Comparison of ENCODE assay signal across 11 mouse cellular contexts in the genomic region with DNA sequence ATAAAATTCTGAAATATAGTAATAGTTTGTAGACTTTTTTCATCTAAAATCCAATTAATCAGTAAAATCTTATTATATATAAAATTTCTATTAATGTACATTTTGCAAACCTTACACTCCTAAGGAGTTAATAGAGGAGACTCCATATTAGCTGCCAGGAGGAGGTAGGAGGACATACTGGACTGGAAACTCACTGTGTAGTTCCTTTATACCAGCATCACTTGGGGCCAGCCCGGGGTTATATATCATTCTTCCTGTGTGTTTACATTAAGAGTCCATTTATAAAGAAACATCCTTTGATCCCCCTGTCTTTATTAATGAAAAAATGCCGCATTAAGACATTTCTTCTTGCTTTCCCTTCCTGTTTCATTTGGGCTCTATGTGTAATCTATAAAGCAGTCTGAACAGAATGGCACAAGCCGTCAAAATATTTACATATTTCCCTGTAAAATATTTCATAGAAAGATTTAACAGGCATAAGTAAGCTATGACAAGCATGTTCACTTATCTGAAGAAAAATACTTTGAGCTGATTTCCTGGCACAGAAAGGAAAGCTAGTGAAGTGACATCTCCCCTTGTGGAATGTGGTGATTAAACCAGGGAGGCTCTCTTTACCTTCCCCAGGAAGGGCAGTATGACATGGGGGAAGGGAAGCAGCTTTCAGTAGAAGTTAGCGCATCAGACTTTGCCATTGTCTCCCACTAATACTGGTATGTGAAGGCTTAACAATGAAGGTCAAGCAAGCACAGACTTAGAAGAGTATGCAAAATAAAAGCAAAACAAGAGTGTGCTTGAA.
A peak's percentile ranks its signal among the peaks of the same experiment; 100 is the strongest.
DNase-seq lines count a peak whose midpoint lies in the region; ATAC-seq lines count a peak whose summit lies in the region.
"Had no signal": no experiment of that assay in that cellular context is flagged by ENCODE, and none has a peak within 500 bp of the region (broad histone marks: within the 10 kb centered on the region; RNA-seq: fewer than 3 reads in every experiment).

No protein-coding gene starts in this region.

- peak overlapping the region; percentile 30; the same call in 1 of the 2 replicates for H3K4me2 ChIP-seq in heart, embryonic 16.5 days (ENCODE audit: low read depth, low read length)
- H3K4me2 ChIP-seq in intestine, embryonic 16.5 days (ENCODE audit: low read depth, low read length), result no peak overlapping the region
- H3K4me2 ChIP-seq in hindbrain, embryonic 14.5 days (replicated peaks), result no peak overlapping the region
- H3K4me2 ChIP-seq: forebrain, embryonic 15.5 days; liver, embryonic 13.5 days had no signal

- ATAC-seq in heart, embryonic 16.5 days (replicated peaks; ENCODE audit: extremely low read depth, insufficient read depth, low FRiP score), result peak; percentile 86
- ATAC-seq in intestine, embryonic 16.5 days, result peak; percentile 53; the same call in 1 of the 2 replicates
- ATAC-seq in hindbrain, embryonic 14.5 days (ENCODE audit: low FRiP score), result no peak
- ATAC-seq: forebrain, embryonic 15.5 days had no signal

- no peak overlapping the region for H3K4me3 ChIP-seq in heart, embryonic 16.5 days (ENCODE audit: low read length)
- H3K4me3 ChIP-seq in intestine, embryonic 16.5 days (ENCODE audit: low read length), result no peak overlapping the region
- H3K4me3 ChIP-seq in midbrain, embryonic 10.5 days, result no peak overlapping the region
- H3K4me3 ChIP-seq in hindbrain, embryonic 14.5 days (replicated peaks; ENCODE audit: low read length), result no peak overlapping the region
- H3K4me3 ChIP-seq: forebrain, embryonic 15.5 days; liver, embryonic 13.5 days had no signal

- H3K9me3 ChIP-seq in heart, embryonic 16.5 days (replicated peaks; ENCODE audit: control insufficient read depth, low read length), result peaks cover 2% of the 10 kb centered on the region; the same call in 1 of the 2 replicates
- H3K9me3 ChIP-seq in intestine, embryonic 16.5 days (ENCODE audit: control insufficient read depth, low read length), result no peaks in the 10 kb centered on the region
- no peaks in the 10 kb centered on the region for H3K9me3 ChIP-seq in midbrain, embryonic 10.5 days (replicated peaks)
- H3K9me3 ChIP-seq in hindbrain, embryonic 14.5 days (ENCODE audit: control insufficient read depth, low read length), result no peaks in the 10 kb centered on the region
- H3K9me3 ChIP-seq: forebrain, embryonic 15.5 days; liver, embryonic 13.5 days had no signal

- no peak overlapping the region for H3K9ac ChIP-seq in heart, embryonic 16.5 days (ENCODE audit: low read length)
- no peak overlapping the region for H3K9ac ChIP-seq in intestine, embryonic 16.5 days (ENCODE audit: low read depth, low read length)
- H3K9ac ChIP-seq in hindbrain, embryonic 14.5 days, result no peak overlapping the region
- H3K9ac ChIP-seq: forebrain, embryonic 15.5 days; liver, embryonic 13.5 days had no signal

- no peaks in the 10 kb centered on the region for H3K27me3 ChIP-seq in heart, embryonic 16.5 days (ENCODE audit: control insufficient read depth, insufficient read depth, low read length)
- no peaks in the 10 kb centered on the region for H3K27me3 ChIP-seq in intestine, embryonic 16.5 days (replicated peaks; ENCODE audit: control insufficient read depth, insufficient read depth, low read length)
- H3K27me3 ChIP-seq in midbrain, embryonic 10.5 days (ENCODE audit: low read depth, poor library complexity, severe bottlenecking), result no peaks in the 10 kb centered on the region
- H3K27me3 ChIP-seq in hindbrain, embryonic 14.5 days (ENCODE audit: control insufficient read depth, insufficient read depth, low read length), result no peaks in the 10 kb centered on the region
- H3K27me3 ChIP-seq: forebrain, embryonic 15.5 days; liver, embryonic 13.5 days had no signal

- intact Hi-C loops in heart, postnatal 36 days (cut with DNase I), result no loop called here

- 27% methylated on average over 4 of the region's 4 CpGs for WGBS in heart, embryonic 16.5 days
- WGBS in intestine, embryonic 16.5 days, result 38% methylated on average over 4 of the region's 4 CpGs
- 84% methylated on average over 4 of the region's 4 CpGs for WGBS in midbrain, embryonic 10.5 days
- 75% methylated on average over 4 of the region's 4 CpGs for WGBS in hindbrain, embryonic 14.5 days

- no peak for DNase-seq in heart, postnatal 36 days
- DNase-seq in urinary bladder, postnatal 14 days (ENCODE audit: low spot score), result peak; percentile 8
- no peak for DNase-seq in urinary bladder, adult 2 months (ENCODE audit: low spot score)
- peak; percentile 13 for DNase-seq in yolk sac, embryonic 10.5 days (ENCODE audit: low spot score)
- DNase-seq in midbrain, embryonic 10.5 days (ENCODE audit: low spot score), result no peak
- DNase-seq in hindbrain, embryonic 14.5 days (ENCODE audit: low spot score), result no peak
- DNase-seq: kidney, adult 11 months; liver, embryonic 13.5 days had no signal

- peaks cover 9% of the 10 kb centered on the region for H3K4me1 ChIP-seq in heart, embryonic 16.5 days (ENCODE audit: control insufficient read depth, insufficient read depth, low read length)
- H3K4me1 ChIP-seq in intestine, embryonic 16.5 days (ENCODE audit: control insufficient read depth, insufficient read depth, low read length), result no peaks in the 10 kb centered on the region
- no peaks in the 10 kb centered on the region for H3K4me1 ChIP-seq in midbrain, embryonic 10.5 days
- H3K4me1 ChIP-seq in hindbrain, embryonic 14.5 days (replicated peaks; ENCODE audit: control insufficient read depth, insufficient read depth, low read length), result no peaks in the 10 kb centered on the region
- H3K4me1 ChIP-seq: forebrain, embryonic 15.5 days; liver, embryonic 13.5 days had no signal

- H3K27ac ChIP-seq in heart, embryonic 16.5 days (ENCODE audit: low read length), result peak overlapping the region; percentile 61
- H3K27ac ChIP-seq in intestine, embryonic 16.5 days (ENCODE audit: low read length), result no peak overlapping the region
- H3K27ac ChIP-seq in midbrain, embryonic 10.5 days (replicated peaks), result no peak overlapping the region
- H3K27ac ChIP-seq in hindbrain, embryonic 14.5 days, result no peak overlapping the region
- H3K27ac ChIP-seq: forebrain, embryonic 15.5 days; liver, embryonic 13.5 days had no signal

- H3K36me3 ChIP-seq in heart, embryonic 16.5 days (ENCODE audit: control insufficient read depth, insufficient read depth), result no peaks in the 10 kb centered on the region
- no peaks in the 10 kb centered on the region for H3K36me3 ChIP-seq in intestine, embryonic 16.5 days (ENCODE audit: control insufficient read depth, insufficient read depth, low read length)
- H3K36me3 ChIP-seq in midbrain, embryonic 10.5 days, result no peaks in the 10 kb centered on the region
- H3K36me3 ChIP-seq in hindbrain, embryonic 14.5 days (replicated peaks; ENCODE audit: control insufficient read depth, insufficient read depth), result no peaks in the 10 kb centered on the region
- H3K36me3 ChIP-seq: forebrain, embryonic 15.5 days; liver, embryonic 13.5 days had no signal

Comparison
In these comparisons a context has a peak if more than half of its experiments do, and no peak if none do; other contexts are left out.
1. DNase-seq: peak in urinary bladder, postnatal 14 days (single experiment) and yolk sac, embryonic 10.5 days (single experiment); none in heart, postnatal 36 days (0 of 2), urinary bladder, adult 2 months (single experiment), midbrain, embryonic 10.5 days (single experiment) and hindbrain, embryonic 14.5 days (single experiment).